Mouse (Mus musculus): ENCODE measurements around the gene Qser1. TPM values are rescaled to one million over a fixed set of nuclear protein-coding genes. Genes with fewer than 3 reads are reported as not detected.
"Not testable (repeated sequence)": the region's sequence is repeated elsewhere in the genome, so short reads cannot be mapped to it uniquely, and the experiment has no call there.

The Qser1 gene
- polyA plus RNA-seq, 1 experiment = 7.9 TPM

- TF ChIP-seq POLR2A (IDR thresholded peaks at IDR 0.05; ENCODE audit: control insufficient read depth, low read depth, low read length) (no peak), CTCF (IDR thresholded peaks at IDR 0.05; ENCODE audit: control insufficient read depth, insufficient read depth, insufficient replicate concordance, low read depth, low read length) (no peak)
- Histone ChIP-seq H3K4me1 (ENCODE audit: control insufficient read depth, insufficient read depth, low read length) (peaks cover 6% of the 10 kb centered on the region), H3K4me3 (ENCODE audit: control insufficient read depth, low read depth, low read length) (no peak overlapping the region), H3K27ac (ENCODE audit: control insufficient read depth, insufficient read depth, low read depth, low read length) (no peak overlapping the region), H3K36me3 (ENCODE audit: control insufficient read depth, insufficient read depth, low read length) (no peaks in the 10 kb centered on the region), H3K27me3 (ENCODE audit: control insufficient read depth, insufficient read depth, low read length) (no peaks in the 10 kb centered on the region; the same call in 1 of the 2 replicates)
Observed at GRCm38 (mm10) chr2:104846638-104847414, 30.3 kb upstream of the Qser1 start.

GRCm38 (mm10) chr2:104842559-104842958, 26.0 kb upstream of the Qser1 start:
- TF ChIP-seq POLR2A (IDR thresholded peaks at IDR 0.05; ENCODE audit: control insufficient read depth, low read depth, low read length) = no peak
- no peak for TF ChIP-seq CTCF (IDR thresholded peaks at IDR 0.05; ENCODE audit: control insufficient read depth, insufficient read depth, insufficient replicate concordance, low read depth, low read length)
- no peak overlapping the region for H3K27ac ChIP-seq (ENCODE audit: control insufficient read depth, insufficient read depth, low read depth, low read length)
- no peak overlapping the region for H3K4me3 ChIP-seq (ENCODE audit: control insufficient read depth, low read depth, low read length)
- no peaks in the 10 kb centered on the region for H3K36me3 ChIP-seq (ENCODE audit: control insufficient read depth, insufficient read depth, low read length)
- H3K27me3 ChIP-seq (ENCODE audit: control insufficient read depth, insufficient read depth, low read length) = no peaks in the 10 kb centered on the region
- H3K4me1 ChIP-seq (ENCODE audit: control insufficient read depth, insufficient read depth, low read length) = no peaks in the 10 kb centered on the region

GRCm38 (mm10) chr2:104841736-104842135, 25.2 kb upstream of the Qser1 start:
- no peaks in the 10 kb centered on the region for H3K4me1 ChIP-seq (ENCODE audit: control insufficient read depth, insufficient read depth, low read length)
- no peak overlapping the region for H3K4me3 ChIP-seq (ENCODE audit: control insufficient read depth, low read depth, low read length)
- H3K27me3 ChIP-seq (ENCODE audit: control insufficient read depth, insufficient read depth, low read length) = no peaks in the 10 kb centered on the region
- no peak overlapping the region for H3K27ac ChIP-seq (ENCODE audit: control insufficient read depth, insufficient read depth, low read depth, low read length)
- H3K36me3 ChIP-seq (ENCODE audit: control insufficient read depth, insufficient read depth, low read length) = no peaks in the 10 kb centered on the region
- TF ChIP-seq CTCF (IDR thresholded peaks at IDR 0.05; ENCODE audit: control insufficient read depth, insufficient read depth, insufficient replicate concordance, low read depth, low read length) (no peak), POLR2A (IDR thresholded peaks at IDR 0.05; ENCODE audit: control insufficient read depth, low read depth, low read length) (no peak)

- no peaks in the 10 kb centered on the region for H3K36me3 ChIP-seq (ENCODE audit: control insufficient read depth, insufficient read depth, low read length)
- H3K27ac ChIP-seq (ENCODE audit: control insufficient read depth, insufficient read depth, low read depth, low read length) = no peak overlapping the region
- no peak overlapping the region for H3K4me3 ChIP-seq (ENCODE audit: control insufficient read depth, low read depth, low read length)
- no peak for TF ChIP-seq POLR2A (IDR thresholded peaks at IDR 0.05; ENCODE audit: control insufficient read depth, low read depth, low read length)
- no peak for TF ChIP-seq CTCF (IDR thresholded peaks at IDR 0.05; ENCODE audit: control insufficient read depth, insufficient read depth, insufficient replicate concordance, low read depth, low read length)
- no peaks in the 10 kb centered on the region for H3K4me1 ChIP-seq (ENCODE audit: control insufficient read depth, insufficient read depth, low read length)
- H3K27me3 ChIP-seq (ENCODE audit: control insufficient read depth, insufficient read depth, low read length) = no peaks in the 10 kb centered on the region
Observed at GRCm38 (mm10) chr2:104840974-104841373, 24.4 kb upstream of the Qser1 start.

GRCm38 (mm10) chr2:104832486-104832885, 15.9 kb upstream of the Qser1 start:
- H3K4me1 ChIP-seq (ENCODE audit: control insufficient read depth, insufficient read depth, low read length) = no peaks in the 10 kb centered on the region
- no peak for TF ChIP-seq POLR2A (IDR thresholded peaks at IDR 0.05; ENCODE audit: control insufficient read depth, low read depth, low read length)
- no peak for TF ChIP-seq CTCF (IDR thresholded peaks at IDR 0.05; ENCODE audit: control insufficient read depth, insufficient read depth, insufficient replicate concordance, low read depth, low read length)
- H3K27ac ChIP-seq (ENCODE audit: control insufficient read depth, insufficient read depth, low read depth, low read length) = no peak overlapping the region
- H3K36me3 ChIP-seq (ENCODE audit: control insufficient read depth, insufficient read depth, low read length) = no peaks in the 10 kb centered on the region
- no peaks in the 10 kb centered on the region for H3K27me3 ChIP-seq (ENCODE audit: control insufficient read depth, insufficient read depth, low read length)
- no peak overlapping the region for H3K4me3 ChIP-seq (ENCODE audit: control insufficient read depth, low read depth, low read length)

GRCm38 (mm10) chr2:104826191-104826590, 9.6 kb upstream of the Qser1 start:
- Histone ChIP-seq H3K4me1 (ENCODE audit: control insufficient read depth, insufficient read depth, low read length) (no peaks in the 10 kb centered on the region), H3K4me3 (ENCODE audit: control insufficient read depth, low read depth, low read length) (no peak overlapping the region), H3K36me3 (ENCODE audit: control insufficient read depth, insufficient read depth, low read length) (no peaks in the 10 kb centered on the region), H3K27ac (ENCODE audit: control insufficient read depth, insufficient read depth, low read depth, low read length) (no peak overlapping the region), H3K27me3 (ENCODE audit: control insufficient read depth, insufficient read depth, low read length) (no peaks in the 10 kb centered on the region)
- TF ChIP-seq CTCF (IDR thresholded peaks at IDR 0.05; ENCODE audit: control insufficient read depth, insufficient read depth, insufficient replicate concordance, low read depth, low read length) = no peak
- TF ChIP-seq POLR2A (IDR thresholded peaks at IDR 0.05; ENCODE audit: control insufficient read depth, low read depth, low read length) = no peak

- not testable (repeated sequence) for H3K36me3 ChIP-seq (ENCODE audit: control insufficient read depth, insufficient read depth, low read length); H3K27ac ChIP-seq (ENCODE audit: control insufficient read depth, insufficient read depth, low read depth, low read length); H3K4me3 ChIP-seq (ENCODE audit: control insufficient read depth, low read depth, low read length); H3K27me3 ChIP-seq (ENCODE audit: control insufficient read depth, insufficient read depth, low read length)
- H3K4me1 ChIP-seq (ENCODE audit: control insufficient read depth, insufficient read depth, low read length) = peaks cover 11% of the 10 kb centered on the region
Observed at GRCm38 (mm10) chr2:104818763-104819162, 2.2 kb upstream of the Qser1 start.
